Mouse (Mus musculus) cerebellum, adult (tissue): ENCODE measurements around the gene Haghl.

Experiments used
- ATAC-seq: cut with Nextera tagmentation; 2 replicates; pipeline ENCODE4 v1.9.2; 2017; ENCODE audit warnings: mild to moderate bottlenecking, moderate library complexity, mixed read lengths; ENCODE audit not compliant: insufficient number of reproducible peaks, low FRiP score, low TSS enrichment

Haghl gene

GRCm38 (mm10) chr17:25791320-25791842 lies 5.9 kb upstream of the Haghl start:
- no peak for ATAC-seq

- ATAC-seq = no peak
These were observed 1.5 kb upstream of the Haghl start for GRCm38 (mm10) chr17:25786781-25787504.

GRCm38 (mm10) chr17:25786280-25786679 lies 807 bp upstream of the Haghl start, which contains the start of gene Ccdc78:
Gene Ccdc78 (plus strand): TSS chr17:25786580.
- ATAC-seq = no peak

GRCm38 (mm10) chr17:25783861-25784574 lies 1.5 kb downstream of the Haghl start:
- no peak for ATAC-seq

GRCm38 (mm10) chr17:25783086-25783485 lies 2.4 kb downstream of the Haghl start:
- ATAC-seq = no peak

GRCm38 (mm10) chr17:25781339-25781738 lies 4.1 kb downstream of the Haghl start:
- no peak for ATAC-seq

- no peak for ATAC-seq
These were observed 7.5 kb downstream of the Haghl start for GRCm38 (mm10) chr17:25777948-25778347.

GRCm38 (mm10) chr17:25775318-25776062 lies 10.0 kb downstream of the Haghl start:
- ATAC-seq = no peak

GRCm38 (mm10) chr17:25773549-25774120 lies 11.8 kb downstream of the Haghl start, which contains the start of gene Narfl:
Gene Narfl (plus strand): TSS chr17:25773776.
- ATAC-seq = peak; percentile 89; the same call in 1 of the 2 replicates

- no peak for ATAC-seq
These were observed 16.1 kb downstream of the Haghl start for GRCm38 (mm10) chr17:25769331-25769730.

GRCm38 (mm10) chr17:25765886-25766285 lies 19.6 kb downstream of the Haghl start:
- ATAC-seq = no peak

- ATAC-seq = no peak
These were observed 22.9 kb downstream of the Haghl start for GRCm38 (mm10) chr17:25762591-25762990.

GRCm38 (mm10) chr17:25761561-25761970 lies 23.9 kb downstream of the Haghl start:
- ATAC-seq = no peak

GRCm38 (mm10) chr17:25760148-25760547 lies 25.3 kb downstream of the Haghl start:
- ATAC-seq = no peak

- no peak for ATAC-seq
These were observed 27.8 kb downstream of the Haghl start for GRCm38 (mm10) chr17:25757691-25758090.

GRCm38 (mm10) chr17:25756378-25757242 lies 28.9 kb downstream of the Haghl start:
- no peak for ATAC-seq

GRCm38 (mm10) chr17:25755627-25756377 lies 29.7 kb downstream of the Haghl start:
- ATAC-seq = no peak

- ATAC-seq = no peak
These were observed 30.4 kb downstream of the Haghl start for GRCm38 (mm10) chr17:25755086-25755485.

- no peak for ATAC-seq
These were observed 31.2 kb downstream of the Haghl start, which contains the start of gene Msln for GRCm38 (mm10) chr17:25754241-25754640. Gene Msln (minus strand): TSS chr17:25754378.
